Comparison of ENCODE assay signal across 28 mouse cellular contexts in genomic region chr3:81752955-81753354, GRCm38 (mm10).
"Had no signal": no experiment of that assay in that cellular context is flagged by ENCODE, and none has a peak within 500 bp of the region (broad histone marks: within the 10 kb centered on the region; RNA-seq: fewer than 3 reads in every experiment).

No protein-coding gene starts in this region.

- H3K9me3 ChIP-seq: embryonic facial prominence, embryonic 10.5 days; embryonic facial prominence, embryonic 12.5 days; embryonic facial prominence, embryonic 13.5 days; embryonic facial prominence, embryonic 15.5 days; forebrain, embryonic 10.5 days; forebrain, embryonic 12.5 days; forebrain, embryonic 13.5 days; forebrain, embryonic 15.5 days had no signal

- H3K36me3 ChIP-seq: embryonic facial prominence, embryonic 10.5 days; embryonic facial prominence, embryonic 12.5 days; embryonic facial prominence, embryonic 13.5 days; embryonic facial prominence, embryonic 15.5 days; forebrain, embryonic 10.5 days; forebrain, embryonic 12.5 days; forebrain, embryonic 15.5 days had no signal

- H3K4me2 ChIP-seq: embryonic facial prominence, embryonic 12.5 days; embryonic facial prominence, embryonic 13.5 days; embryonic facial prominence, embryonic 15.5 days; forebrain, embryonic 12.5 days; forebrain, embryonic 13.5 days; forebrain, embryonic 15.5 days had no signal

- H3K27me3 ChIP-seq: embryonic facial prominence, embryonic 12.5 days; embryonic facial prominence, embryonic 13.5 days; embryonic facial prominence, embryonic 15.5 days; forebrain, embryonic 12.5 days; forebrain, embryonic 13.5 days; forebrain, embryonic 15.5 days had no signal

- H3K9ac ChIP-seq: embryonic facial prominence, embryonic 12.5 days; embryonic facial prominence, embryonic 13.5 days; embryonic facial prominence, embryonic 15.5 days; forebrain, embryonic 12.5 days; forebrain, embryonic 13.5 days; forebrain, embryonic 15.5 days; forebrain, postnatal 0 days had no signal

- H3K4me3 ChIP-seq: embryonic facial prominence, embryonic 10.5 days; embryonic facial prominence, embryonic 12.5 days; embryonic facial prominence, embryonic 13.5 days; embryonic facial prominence, embryonic 15.5 days; erythroblast, embryonic 14.5 days; forebrain, embryonic 10.5 days; forebrain, embryonic 12.5 days; forebrain, embryonic 13.5 days; forebrain, embryonic 15.5 days; gastrocnemius, adult 2 months; heart, adult 2 months had no signal

- H3K27ac ChIP-seq: embryonic facial prominence, embryonic 10.5 days; embryonic facial prominence, embryonic 12.5 days; embryonic facial prominence, embryonic 13.5 days; embryonic facial prominence, embryonic 15.5 days; forebrain, embryonic 10.5 days; forebrain, embryonic 12.5 days; forebrain, embryonic 13.5 days; forebrain, embryonic 15.5 days; gastrocnemius, adult 2 months; heart, adult 2 months had no signal

- H3K4me1 ChIP-seq: embryonic facial prominence, embryonic 10.5 days; embryonic facial prominence, embryonic 12.5 days; embryonic facial prominence, embryonic 13.5 days; embryonic facial prominence, embryonic 15.5 days; forebrain, embryonic 10.5 days; forebrain, embryonic 12.5 days; forebrain, embryonic 13.5 days; forebrain, embryonic 15.5 days had no signal

- ATAC-seq: forebrain, embryonic 13.5 days; forebrain, embryonic 14.5 days; forebrain, embryonic 15.5 days; forebrain, embryonic 16.5 days; forebrain, postnatal 0 days had no signal

- DNase-seq: cerebellum, adult 8-10 months; cerebellum, adult 9-10 months; cerebellum, adult 9-11 months; cerebellum, postnatal 10 days; cerebellum, postnatal 14 days; cerebellum, postnatal 25 days; cerebellum, postnatal 36 days; embryo, embryonic 11 days; forebrain, postnatal 0 days; gastrocnemius, adult 2 months; gastrocnemius, postnatal 10 days; gastrocnemius, postnatal 14 days; gastrocnemius, postnatal 25 days; gastrocnemius, postnatal 36 days; heart, adult 11 months; heart, adult 18-20 months; heart, adult 2 months had no signal
